Comparison of ENCODE assay signal across 8 mouse cellular contexts in the genomic region with DNA sequence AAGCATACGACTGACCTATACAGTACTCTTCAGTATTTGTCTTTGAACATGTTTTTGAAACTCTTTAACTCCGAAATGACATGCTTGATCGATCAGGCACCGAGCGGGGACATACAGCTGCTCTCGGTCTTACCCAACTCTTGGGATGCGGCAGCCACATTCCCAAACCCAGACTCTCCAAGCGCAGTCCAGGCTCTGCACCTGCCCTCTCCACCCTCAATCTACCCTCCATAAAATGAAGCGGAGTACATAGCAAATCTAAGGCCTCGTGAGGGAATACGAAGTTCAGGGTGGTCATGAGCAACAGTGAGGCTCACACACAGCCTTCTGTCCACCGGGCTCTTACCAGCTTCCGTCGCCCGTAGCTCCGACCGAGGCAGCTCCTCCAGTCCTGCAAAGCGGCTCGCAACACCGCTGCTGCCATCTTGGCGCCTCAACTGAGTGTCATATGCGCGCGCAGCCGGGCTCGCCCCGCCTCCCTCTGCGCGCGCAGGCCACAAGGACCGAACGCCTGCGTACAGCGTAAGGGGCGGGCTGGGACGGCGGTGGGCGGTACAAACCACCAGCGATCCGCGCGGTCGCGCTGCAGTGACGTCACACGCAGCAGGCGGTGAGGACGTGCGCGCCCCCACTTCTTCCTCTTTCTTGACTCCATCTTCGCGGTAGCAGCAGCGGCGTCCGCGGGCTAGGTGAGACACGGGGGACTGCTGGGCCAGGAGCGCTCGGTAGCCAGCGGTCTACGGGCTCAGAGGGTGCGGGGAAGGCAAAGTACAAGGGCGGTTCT. TPM values are rescaled to one million over a fixed set of nuclear protein-coding genes. Genes with fewer than 3 reads are reported as not detected.
DNase-seq lines count a peak whose midpoint lies in the region; ATAC-seq and TF ChIP-seq lines count a peak whose summit lies in the region.

A gene (minus strand): TSS at position 473 of the 784 bp plus-strand sequence.
A gene (plus strand): TSS at position 532 of the 784 bp plus-strand sequence.

- peak within 1 kb of the TSS; percentile 84 for H3K4me2 ChIP-seq in embryonic facial prominence, embryonic 13.5 days
- peak within 1 kb of the TSS; percentile 88 for H3K4me2 ChIP-seq in limb, embryonic 13.5 days (replicated peaks)
- peak within 1 kb of the TSS; percentile 88 for H3K4me2 ChIP-seq in midbrain, embryonic 16.5 days (ENCODE audit: low read length)

- intact Hi-C loops in heart, adult 2 months (cut with DNase I) = loop anchor here (1.0 kb wide), 1 partner anchor 27 kb away; a partner anchor contains a TSS

- H3K27me3 ChIP-seq in embryonic facial prominence, embryonic 13.5 days = no peaks in the 10 kb centered on the region
- no peaks in the 10 kb centered on the region for H3K27me3 ChIP-seq in heart, adult 2 months (ENCODE audit: control insufficient read depth, insufficient read depth, low read length)
- no peaks in the 10 kb centered on the region for H3K27me3 ChIP-seq in limb, embryonic 13.5 days
- no peaks in the 10 kb centered on the region for H3K27me3 ChIP-seq in midbrain, embryonic 16.5 days (ENCODE audit: control insufficient read depth, insufficient read depth, low read depth, low read length)

- H3K4me1 ChIP-seq in embryonic facial prominence, embryonic 13.5 days = peaks cover 29% of the 10 kb centered on the region
- H3K4me1 ChIP-seq in heart, adult 2 months (ENCODE audit: control insufficient read depth, insufficient read depth, low read length) = peaks cover 8% of the 10 kb centered on the region
- peaks cover 31% of the 10 kb centered on the region for H3K4me1 ChIP-seq in limb, embryonic 13.5 days
- H3K4me1 ChIP-seq in midbrain, embryonic 16.5 days (ENCODE audit: control insufficient read depth, insufficient read depth, low read length) = peaks cover 31% of the 10 kb centered on the region

- H3K9me3 ChIP-seq in embryonic facial prominence, embryonic 13.5 days = no peaks in the 10 kb centered on the region
- no peaks in the 10 kb centered on the region for H3K9me3 ChIP-seq in limb, embryonic 13.5 days
- no peaks in the 10 kb centered on the region for H3K9me3 ChIP-seq in midbrain, embryonic 16.5 days (replicated peaks; ENCODE audit: control insufficient read depth, low read length, poor library complexity, severe bottlenecking)

- H3K4me3 ChIP-seq in embryonic facial prominence, embryonic 13.5 days = peak within 1 kb of the TSS; percentile 86
- peak within 1 kb of the TSS; percentile 98 for H3K4me3 ChIP-seq in heart, adult 2 months
- H3K4me3 ChIP-seq in limb, embryonic 13.5 days = peak within 1 kb of the TSS; percentile 87
- H3K4me3 ChIP-seq in midbrain, embryonic 16.5 days (ENCODE audit: low read depth, low read length) = peak within 1 kb of the TSS; percentile 67

- H3K27ac ChIP-seq in embryonic facial prominence, embryonic 13.5 days = peak within 1 kb of the TSS; percentile 78
- peak within 1 kb of the TSS; percentile 74 for H3K27ac ChIP-seq in heart, adult 2 months
- peak within 1 kb of the TSS; percentile 55 for H3K27ac ChIP-seq in limb, embryonic 13.5 days
- H3K27ac ChIP-seq in midbrain, embryonic 16.5 days (ENCODE audit: low read length) = peak within 1 kb of the TSS; percentile 86

- H3K9ac ChIP-seq in embryonic facial prominence, embryonic 13.5 days = peak within 1 kb of the TSS; percentile 97
- H3K9ac ChIP-seq in heart, adult 2 months (ENCODE audit: low read depth, low read length) = peak within 1 kb of the TSS; percentile 88
- H3K9ac ChIP-seq in limb, embryonic 13.5 days = peak within 1 kb of the TSS; percentile 93
- peak within 1 kb of the TSS; percentile 91 for H3K9ac ChIP-seq in midbrain, embryonic 16.5 days (ENCODE audit: low read depth, low read length)

- WGBS in embryonic facial prominence, embryonic 13.5 days = under 1% methylated on average over 61 of the region's 63 CpGs
- under 1% methylated on average over 63 of the region's 63 CpGs for whole genome bisulfite sequencing in heart, adult 2 months
- WGBS in limb, embryonic 13.5 days = under 1% methylated on average over 61 of the region's 63 CpGs
- WGBS in midbrain, embryonic 16.5 days = under 1% methylated on average over 62 of the region's 63 CpGs

- H3K79me2 ChIP-seq in heart, adult 2 months (replicated peaks; ENCODE audit: control insufficient read depth, insufficient read depth, low read length) = no peaks in the 10 kb centered on the region

- peak; percentile 19; the same call in 1 of the 2 replicates for TF ChIP-seq EP300 in heart, adult 2 months (IDR thresholded peaks at IDR 0.05; ENCODE audit: insufficient read depth, low read depth, low read length)

- peak; percentile 81 for ATAC-seq in embryonic facial prominence, embryonic 13.5 days (ENCODE audit: insufficient number of reproducible peaks, insufficient read depth, low FRiP score, low TSS enrichment, low read depth)
- ATAC-seq in limb, embryonic 13.5 days (ENCODE audit: low FRiP score, low read depth) = peak; percentile 88
- ATAC-seq in midbrain, embryonic 16.5 days = peak; percentile 79

- TF ChIP-seq POLR2A in heart, adult 2 months (IDR thresholded peaks at IDR 0.05; ENCODE audit: insufficient read depth, low read depth, low read length) = peak; percentile 97

- peaks cover 47% of the 10 kb centered on the region for H3K36me3 ChIP-seq in embryonic facial prominence, embryonic 13.5 days
- H3K36me3 ChIP-seq in heart, adult 2 months (ENCODE audit: control insufficient read depth, insufficient read depth, low read length) = peaks cover 4% of the 10 kb centered on the region
- H3K36me3 ChIP-seq in limb, embryonic 13.5 days = peaks cover 49% of the 10 kb centered on the region
- peaks cover 18% of the 10 kb centered on the region for H3K36me3 ChIP-seq in midbrain, embryonic 16.5 days (ENCODE audit: control insufficient read depth, insufficient read depth, low read length)

- no peak for TF ChIP-seq CTCF in heart, adult 2 months (IDR thresholded peaks at IDR 0.05)

- peak; percentile 98 for DNase-seq in 3134 (ENCODE audit: extremely low read depth, insufficient read length, low spot score)
- peak; percentile 99 for DNase-seq in adrenal gland, postnatal 36 days
- DNase-seq in heart, adult 2 months = peak; percentile 99
- peak; percentile 98 to 99 for DNase-seq in kidney, adult 8-10 months
- peak; percentile 98 to 100 for DNase-seq in spleen, postnatal 10 days (ENCODE audit: low spot score in 2 of 2)

RNA-seq across cellular contexts. Expression of the first gene that starts in this region (rescaled TPM):
- 10 to 100 TPM; 58.2 to 58.6 TPM for total RNA-seq in adrenal gland, postnatal 36 days (2021)
- 79.5 and 80.4 TPM in 2 replicates for polyA plus RNA-seq in embryonic facial prominence, embryonic 13.5 days (2015; fragmentation: Nextera tagmentation; extraction: Ambion mirVana)
- total RNA-seq in heart, adult 2 months (2021) = 10 to 100 TPM; 37.1 to 39.0 TPM
- 23.5 and 33.0 TPM in 2 replicates for polyA plus RNA-seq in heart, adult 2 months (2012; rRNA removed)
- polyA plus RNA-seq in limb, embryonic 13.5 days (2015; fragmentation: Nextera tagmentation; extraction: Ambion mirVana) = 76.9 and 80.0 TPM in 2 replicates
- 58.5 and 59.7 TPM in 2 replicates for polyA plus RNA-seq in midbrain, embryonic 16.5 days (2015; fragmentation: Nextera tagmentation; extraction: Ambion mirVana)

RNA-seq across cellular contexts. Expression of the second gene that starts in this region (rescaled TPM):
- total RNA-seq in adrenal gland, postnatal 36 days (2021) = 1,000 to 10,000 TPM; 1,081 to 1,082 TPM
- 714 and 858 TPM in 2 replicates for polyA plus RNA-seq in embryonic facial prominence, embryonic 13.5 days (2015; fragmentation: Nextera tagmentation; extraction: Ambion mirVana)
- total RNA-seq in heart, adult 2 months (2021) = 100 to 1,000 TPM; 550 to 636 TPM
- polyA plus RNA-seq in heart, adult 2 months (2012; rRNA removed) = 265 and 386 TPM in 2 replicates
- polyA plus RNA-seq in limb, embryonic 13.5 days (2015; fragmentation: Nextera tagmentation; extraction: Ambion mirVana) = 760 and 823 TPM in 2 replicates
- polyA plus RNA-seq in midbrain, embryonic 16.5 days (2015; fragmentation: Nextera tagmentation; extraction: Ambion mirVana) = 459 and 498 TPM in 2 replicates

Comparison
In these comparisons a context has a peak if more than half of its experiments do, and no peak if none do; other contexts are left out.
1. Peak in every context shown above with its lines: DNase-seq, ATAC-seq, H3K4me3 ChIP-seq and H3K27ac ChIP-seq.